Mouse (Mus musculus) layer of hippocampus, postnatal 10 days (tissue): ENCODE data around the gene Cdk17. TPM values are rescaled to one million over a fixed set of nuclear protein-coding genes. Genes with fewer than 3 reads are reported as not detected.
"Not testable (repeated sequence)": the region's sequence is repeated elsewhere in the genome, so short reads cannot be mapped to it uniquely, and the experiment has no call there.

Experiments used
- DNase-seq, 2 experiments: peaks; one replicate each; pipeline ENCODE4 v3.0.0; 2021; ENCODE audit warnings: low spot score in 2 of 2
- total RNA-seq, 2 experiments: library from RNA; stranded (reverse); gene quantifications; 2 replicates each; pipeline ENCODE4 v1.2.3; 2021

Cdk17 gene
- total RNA-seq, 2 experiments from 2014 or later = 116 to 120 TPM

GRCm38 (mm10) chr10:93142600-93143284, 17.9 kb upstream of the Cdk17 start:
- DNase-seq = no peak

- DNase-seq = no peak
These were observed 17.2 kb upstream of the Cdk17 start for GRCm38 (mm10) chr10:93143285-93143985.

GRCm38 (mm10) chr10:93143986-93144314, 16.7 kb upstream of the Cdk17 start:
- DNase-seq = no peak

GRCm38 (mm10) chr10:93144579-93144978, 16.1 kb upstream of the Cdk17 start:
- no peak for DNase-seq

- DNase-seq = no peak
These were observed 15.6 kb upstream of the Cdk17 start for GRCm38 (mm10) chr10:93145088-93145487.

GRCm38 (mm10) chr10:93146601-93147000, 14.1 kb upstream of the Cdk17 start:
- no peak for DNase-seq

GRCm38 (mm10) chr10:93147691-93148090, 13.0 kb upstream of the Cdk17 start:
- DNase-seq = no peak

- DNase-seq = no peak
These were observed 11.1 kb upstream of the Cdk17 start for GRCm38 (mm10) chr10:93149597-93149996.

- DNase-seq = no peak
These were observed 8.9 kb upstream of the Cdk17 start for GRCm38 (mm10) chr10:93151775-93152174.

- no peak for DNase-seq
These were observed 8.0 kb upstream of the Cdk17 start for GRCm38 (mm10) chr10:93152698-93153097.

- not testable (repeated sequence) for DNase-seq
These were observed 7.3 kb upstream of the Cdk17 start for GRCm38 (mm10) chr10:93153404-93153803.

- no peak for DNase-seq
These were observed 801 bp upstream of the Cdk17 start for GRCm38 (mm10) chr10:93159651-93160496.

- peak; percentile 89 to 94 for DNase-seq
These were observed 223 bp upstream of the Cdk17 start for GRCm38 (mm10) chr10:93160497-93160806.

- DNase-seq = no peak
These were observed 1.0 kb downstream of the Cdk17 start for GRCm38 (mm10) chr10:93161511-93162275.

- no peak for DNase-seq
These were observed 1.7 kb downstream of the Cdk17 start for GRCm38 (mm10) chr10:93162276-93162971.

GRCm38 (mm10) chr10:93162972-93163660, 2.4 kb downstream of the Cdk17 start:
- no peak for DNase-seq

GRCm38 (mm10) chr10:93163711-93164488, 3.2 kb downstream of the Cdk17 start:
- DNase-seq = no peak

- no peak for DNase-seq
These were observed 5.0 kb downstream of the Cdk17 start for GRCm38 (mm10) chr10:93165416-93166381.
